ENCODE assay signal across 18 mouse cellular contexts in genomic region chr8:88675372-88676165, GRCm38 (mm10). TPM values are rescaled to one million over a fixed set of nuclear protein-coding genes. Genes with fewer than 3 reads are reported as not detected.
"Had no signal": no experiment of that assay in that cellular context is flagged by ENCODE, and none has a peak within 500 bp of the region (broad histone marks: within the 10 kb centered on the region; RNA-seq: fewer than 3 reads in every experiment).

No protein-coding gene starts in this region.

- H3K4me3 ChIP-seq: lung, embryonic 15.5 days; midbrain, embryonic 10.5 days; midbrain, embryonic 12.5 days; myocyte; neural tube, embryonic 13.5 days; neural tube, embryonic 15.5 days had no signal

- H3K27ac ChIP-seq: lung, embryonic 15.5 days; midbrain, embryonic 10.5 days; midbrain, embryonic 12.5 days; neural tube, embryonic 13.5 days; neural tube, embryonic 15.5 days had no signal

- H3K4me1 ChIP-seq: lung, embryonic 15.5 days; midbrain, embryonic 12.5 days had no signal

- H3K27me3 ChIP-seq: lung, embryonic 15.5 days; midbrain, embryonic 12.5 days; neural tube, embryonic 13.5 days; neural tube, embryonic 15.5 days had no signal

- ATAC-seq: liver, postnatal 0 days; midbrain, embryonic 16.5 days had no signal

- DNase-seq: liver, postnatal 0 days; lung, adult 2 months; lung, postnatal 10 days; midbrain, embryonic 14.5 days; retina, postnatal 1 day; right cerebral cortex, adult 18-20 months; right cerebral cortex, postnatal 25 days; right cerebral cortex, postnatal 4 days; spleen, adult 18-20 months; thymus, adult 18-20 months; thymus, postnatal 14 days had no signal

- H3K36me3 ChIP-seq: lung, embryonic 15.5 days; midbrain, embryonic 10.5 days; midbrain, embryonic 12.5 days; neural tube, embryonic 13.5 days; neural tube, embryonic 15.5 days had no signal

- H3K9me3 ChIP-seq: lung, embryonic 15.5 days; midbrain, embryonic 10.5 days; midbrain, embryonic 12.5 days; neural tube, embryonic 13.5 days; neural tube, embryonic 15.5 days had no signal

RNA-seq across cellular contexts. Expression of gene Nod2, which starts 28.5 kb away (rescaled TPM):
- polyA plus RNA-seq: neural tube, embryonic 13.5 days had no signal
